Mouse (Mus musculus) heart, adult 2 months (tissue): ENCODE measurements around the gene 5830473C10Rik.

Source experiments
- CTCF ChIP-seq: fragments of 200-600 bp; IDR thresholded peaks from 2 replicates; pipeline ENCODE4 v1.8.1; 2022; ENCODE audit warnings: antibody characterized with exemption, mild to moderate bottlenecking, moderate library complexity
- EP300 ChIP-seq: fragments of 200-500 bp; IDR thresholded peaks from 2 replicates; pipeline ENCODE4 v1.6.1; 2011; ENCODE audit warnings: low read depth, low read length, control low read depth; ENCODE audit not compliant: insufficient read depth
- POLR2A ChIP-seq: fragments of 200-500 bp; IDR thresholded peaks from 2 replicates; pipeline ENCODE4 v1.6.1; 2011; ENCODE audit warnings: mild to moderate bottlenecking, low read depth, low read length, control low read depth; ENCODE audit not compliant: insufficient read depth

DNA sequence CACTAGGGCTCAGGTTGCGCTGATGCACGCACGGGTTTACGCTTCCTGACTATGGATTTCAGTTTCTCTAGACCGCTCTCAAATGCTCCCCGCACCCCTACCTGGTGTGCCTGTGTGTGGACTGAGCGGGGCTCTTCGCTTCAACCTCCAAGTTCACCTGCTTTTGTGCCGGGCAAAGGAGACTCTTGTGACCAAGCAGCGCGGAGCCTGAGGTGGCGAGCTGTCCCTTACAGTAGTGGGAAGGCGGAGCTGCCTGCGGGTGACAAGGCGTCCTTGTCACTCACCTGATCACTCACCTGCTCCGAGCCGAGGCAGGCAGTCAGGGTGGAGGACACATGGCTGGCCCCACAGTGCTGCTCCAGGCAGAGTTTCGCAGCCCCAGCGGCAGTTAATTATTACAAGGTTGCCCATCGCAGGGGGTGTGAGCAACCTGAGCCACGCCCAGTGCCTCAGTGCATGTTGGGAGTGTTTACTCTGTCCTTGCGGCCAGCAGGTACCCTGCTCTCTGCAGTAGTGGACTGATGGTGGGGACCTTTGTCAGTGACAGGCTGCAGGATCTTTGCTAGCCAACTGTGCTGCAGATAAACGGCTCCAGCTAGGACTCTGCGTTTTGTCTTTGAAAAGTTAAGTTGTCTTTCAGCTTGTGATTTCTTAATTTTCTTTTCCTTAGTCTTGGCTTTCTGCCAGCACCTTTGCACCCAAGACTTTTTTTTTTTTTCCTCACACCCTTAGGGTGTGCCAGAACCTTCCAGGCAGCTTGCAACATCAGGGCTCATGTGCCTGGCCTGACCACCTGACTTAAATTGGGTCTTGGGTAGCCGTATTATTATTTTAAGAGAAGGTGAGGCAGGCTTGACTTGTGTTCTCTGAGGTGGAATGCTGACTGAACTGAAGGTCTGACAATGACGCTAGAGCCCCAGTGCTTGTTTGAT lies 79.6 kb downstream of the 5830473C10Rik start, which contains the start of gene Rassf6:
- TF ChIP-seq POLR2A (no peak), EP300 (no peak), CTCF (no peak)
